ENCODE assay signal across 9 mouse cellular contexts in the genomic region with DNA sequence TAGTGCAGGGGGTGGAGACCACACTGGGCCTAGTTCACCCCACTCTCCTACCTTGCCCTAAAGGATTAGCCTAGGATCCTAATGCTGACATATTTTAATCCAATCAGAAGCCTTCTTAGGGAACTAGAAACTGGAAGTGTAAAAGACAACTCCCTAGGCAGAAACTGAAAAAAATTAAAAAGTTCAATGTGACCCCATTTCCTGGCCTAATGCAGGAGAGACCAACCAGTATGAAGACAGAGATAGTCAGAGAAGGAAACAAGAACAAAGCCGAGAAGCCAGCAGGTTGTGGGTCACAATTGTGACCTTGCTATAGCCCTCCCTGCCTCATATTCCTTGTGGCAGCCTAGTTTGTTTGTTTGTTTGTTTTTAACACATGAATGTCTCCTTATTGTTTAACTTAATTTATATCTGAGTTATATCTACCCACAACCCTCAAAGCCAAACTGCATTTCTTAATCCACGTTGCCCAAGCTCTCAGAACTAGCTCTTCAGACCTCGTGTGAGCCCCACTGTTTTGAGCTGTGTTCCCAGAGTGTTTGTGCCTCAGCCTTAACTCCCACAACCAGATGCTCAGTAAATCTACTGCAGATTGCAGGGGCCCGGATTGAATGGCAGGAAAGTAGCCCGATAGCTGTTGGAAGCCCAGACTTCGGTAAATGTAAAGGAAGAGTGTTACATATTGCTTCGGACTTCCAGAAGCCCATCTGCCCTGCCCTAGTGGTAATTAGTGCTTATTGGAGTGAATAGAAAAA.
DNase-seq lines count a peak whose midpoint lies in the region; ATAC-seq and TF ChIP-seq lines count a peak whose summit lies in the region.
"Had no signal": no experiment of that assay in that cellular context is flagged by ENCODE, and none has a peak within 500 bp of the region (broad histone marks: within the 10 kb centered on the region; RNA-seq: fewer than 3 reads in every experiment).

No protein-coding gene starts in this region.

- H3K4me2 ChIP-seq in hindbrain, embryonic 11.5 days (replicated peaks; ENCODE audit: low read depth, low read length), result no peak overlapping the region
- H3K4me2 ChIP-seq in hindbrain, postnatal 0 days (ENCODE audit: low read depth, low read length), result no peak overlapping the region
- peak overlapping the region; percentile 12 for H3K4me2 ChIP-seq in embryonic facial prominence, embryonic 13.5 days
- no peak overlapping the region for H3K4me2 ChIP-seq in limb, embryonic 12.5 days
- H3K4me2 ChIP-seq in neural tube, embryonic 15.5 days, result no peak overlapping the region

- H3K27ac ChIP-seq in hindbrain, embryonic 11.5 days (ENCODE audit: low read depth, low read length), result no peak overlapping the region
- H3K27ac ChIP-seq in hindbrain, postnatal 0 days, result no peak overlapping the region
- H3K27ac ChIP-seq in embryonic facial prominence, embryonic 13.5 days, result peak overlapping the region; percentile 68
- 0 out of 2 replicates have a peak overlapping the region, but pooled peaks have one; percentile 45 for H3K27ac ChIP-seq in limb, embryonic 12.5 days
- no peak overlapping the region for H3K27ac ChIP-seq in neural tube, embryonic 15.5 days (replicated peaks)

- no peaks in the 10 kb centered on the region for H3K36me3 ChIP-seq in hindbrain, embryonic 11.5 days (ENCODE audit: control insufficient read depth, insufficient read depth, low read length)
- H3K36me3 ChIP-seq in hindbrain, postnatal 0 days (ENCODE audit: insufficient read depth, low read length), result no peaks in the 10 kb centered on the region
- H3K36me3 ChIP-seq in E14TG2a.4 (ENCODE audit: insufficient read depth, low read length), result no peaks in the 10 kb centered on the region
- H3K36me3 ChIP-seq in embryonic facial prominence, embryonic 13.5 days, result no peaks in the 10 kb centered on the region
- H3K36me3 ChIP-seq in limb, embryonic 12.5 days, result no peaks in the 10 kb centered on the region
- no peaks in the 10 kb centered on the region for H3K36me3 ChIP-seq in neural tube, embryonic 15.5 days
- H3K36me3 ChIP-seq: neural tube, embryonic 13.5 days had no signal

- no peak overlapping the region for H3K4me3 ChIP-seq in hindbrain, embryonic 11.5 days (ENCODE audit: low read depth, low read length)
- no peak overlapping the region for H3K4me3 ChIP-seq in hindbrain, postnatal 0 days (ENCODE audit: low read length)
- H3K4me3 ChIP-seq in E14TG2a.4 (replicated peaks; ENCODE audit: low read length), result peak overlapping the region; percentile 68
- no peak overlapping the region for H3K4me3 ChIP-seq in embryonic facial prominence, embryonic 13.5 days
- H3K4me3 ChIP-seq in limb, embryonic 12.5 days (replicated peaks), result no peak overlapping the region
- no peak overlapping the region for H3K4me3 ChIP-seq in neural tube, embryonic 15.5 days (replicated peaks)

- no peaks in the 10 kb centered on the region for H3K27me3 ChIP-seq in hindbrain, embryonic 11.5 days (ENCODE audit: control insufficient read depth, insufficient read depth, low read length)
- no peaks in the 10 kb centered on the region for H3K27me3 ChIP-seq in hindbrain, postnatal 0 days (ENCODE audit: insufficient read depth, low read length)
- H3K27me3 ChIP-seq in E14TG2a.4 (ENCODE audit: insufficient read depth, low read length), result no peaks in the 10 kb centered on the region
- H3K27me3 ChIP-seq in embryonic facial prominence, embryonic 13.5 days, result no peaks in the 10 kb centered on the region
- no peaks in the 10 kb centered on the region for H3K27me3 ChIP-seq in limb, embryonic 12.5 days
- no peaks in the 10 kb centered on the region for H3K27me3 ChIP-seq in neural tube, embryonic 15.5 days (replicated peaks)
- H3K27me3 ChIP-seq: neural tube, embryonic 13.5 days had no signal

- no peak overlapping the region for H3K9ac ChIP-seq in hindbrain, embryonic 11.5 days (ENCODE audit: low read depth, low read length)
- H3K9ac ChIP-seq in hindbrain, postnatal 0 days (replicated peaks; ENCODE audit: low read length), result no peak overlapping the region
- H3K9ac ChIP-seq in embryonic facial prominence, embryonic 13.5 days, result no peak overlapping the region
- H3K9ac ChIP-seq in limb, embryonic 12.5 days (replicated peaks), result no peak overlapping the region
- H3K9ac ChIP-seq in neural tube, embryonic 15.5 days (replicated peaks), result no peak overlapping the region

- no peaks in the 10 kb centered on the region for H3K9me3 ChIP-seq in hindbrain, embryonic 11.5 days (ENCODE audit: control insufficient read depth, low read length)
- H3K9me3 ChIP-seq in hindbrain, postnatal 0 days (ENCODE audit: low read length), result no peaks in the 10 kb centered on the region
- H3K9me3 ChIP-seq in E14TG2a.4 (ENCODE audit: low read length), result no peaks in the 10 kb centered on the region
- no peaks in the 10 kb centered on the region for H3K9me3 ChIP-seq in embryonic facial prominence, embryonic 13.5 days
- H3K9me3 ChIP-seq in limb, embryonic 12.5 days, result no peaks in the 10 kb centered on the region
- H3K9me3 ChIP-seq in neural tube, embryonic 15.5 days (replicated peaks), result no peaks in the 10 kb centered on the region
- H3K9me3 ChIP-seq: neural tube, embryonic 13.5 days had no signal

- DNase-seq in hindbrain, embryonic 11.5 days (ENCODE audit: low spot score), result peak; percentile 17
- no peak for DNase-seq in hindbrain, postnatal 0 days (ENCODE audit: low spot score)
- no peak for DNase-seq in adrenal gland, postnatal 36 days

- 50% methylated on average over 7 of the region's 7 CpGs for WGBS in hindbrain, embryonic 11.5 days
- 47% methylated on average over 7 of the region's 7 CpGs for WGBS in hindbrain, postnatal 0 days
- WGBS in embryonic facial prominence, embryonic 13.5 days, result 20% methylated on average over 7 of the region's 7 CpGs
- WGBS in limb, embryonic 12.5 days, result 17% methylated on average over 7 of the region's 7 CpGs
- WGBS in neural tube, embryonic 15.5 days, result 36% methylated on average over 7 of the region's 7 CpGs

- H3K4me1 ChIP-seq in hindbrain, embryonic 11.5 days (replicated peaks; ENCODE audit: control insufficient read depth, insufficient read depth, low read length), result peaks cover 8% of the 10 kb centered on the region; the same call in 1 of the 2 replicates
- peaks cover 23% of the 10 kb centered on the region for H3K4me1 ChIP-seq in hindbrain, postnatal 0 days (ENCODE audit: insufficient read depth, low read length)
- H3K4me1 ChIP-seq in E14TG2a.4 (replicated peaks; ENCODE audit: low read depth, low read length), result peaks cover 57% of the 10 kb centered on the region
- H3K4me1 ChIP-seq in embryonic facial prominence, embryonic 13.5 days, result peaks cover 44% of the 10 kb centered on the region
- H3K4me1 ChIP-seq in limb, embryonic 12.5 days (replicated peaks), result peaks cover 40% of the 10 kb centered on the region
- peaks cover 40% of the 10 kb centered on the region for H3K4me1 ChIP-seq in neural tube, embryonic 15.5 days

- TF ChIP-seq CTCF in hindbrain, postnatal 0 days (IDR thresholded peaks at IDR 0.05; ENCODE audit: low read depth), result no peak
- TF ChIP-seq CTCF in E14TG2a.4 (conservative IDR thresholded peaks at IDR 0.05; ENCODE audit: low read length), result no peak

- no peak for ATAC-seq in hindbrain, embryonic 11.5 days (ENCODE audit: low FRiP score)
- ATAC-seq in hindbrain, postnatal 0 days, result no peak
- no peak for ATAC-seq in embryonic facial prominence, embryonic 13.5 days (ENCODE audit: insufficient number of reproducible peaks, insufficient read depth, low FRiP score, low TSS enrichment, low read depth)
- no peak for ATAC-seq in limb, embryonic 12.5 days (ENCODE audit: insufficient number of reproducible peaks, insufficient read depth, low FRiP score, low TSS enrichment, low read depth)
- no peak for ATAC-seq in neural tube, embryonic 15.5 days (ENCODE audit: low FRiP score)
- ATAC-seq in erythroid progenitor cell, adult 5-6 weeks (replicated peaks; ENCODE audit: low FRiP score, poor library complexity, severe bottlenecking), result no peak

Comparison
In these comparisons a context has a peak if more than half of its experiments do, and no peak if none do; other contexts are left out.
1. H3K27ac ChIP-seq: peak in embryonic facial prominence, embryonic 13.5 days (single experiment) and limb, embryonic 12.5 days (single experiment); none in hindbrain, embryonic 11.5 days (single experiment), hindbrain, postnatal 0 days (single experiment) and neural tube, embryonic 15.5 days (single experiment).